Mouse (Mus musculus): ENCODE data around the gene Arl8a.

DNA sequence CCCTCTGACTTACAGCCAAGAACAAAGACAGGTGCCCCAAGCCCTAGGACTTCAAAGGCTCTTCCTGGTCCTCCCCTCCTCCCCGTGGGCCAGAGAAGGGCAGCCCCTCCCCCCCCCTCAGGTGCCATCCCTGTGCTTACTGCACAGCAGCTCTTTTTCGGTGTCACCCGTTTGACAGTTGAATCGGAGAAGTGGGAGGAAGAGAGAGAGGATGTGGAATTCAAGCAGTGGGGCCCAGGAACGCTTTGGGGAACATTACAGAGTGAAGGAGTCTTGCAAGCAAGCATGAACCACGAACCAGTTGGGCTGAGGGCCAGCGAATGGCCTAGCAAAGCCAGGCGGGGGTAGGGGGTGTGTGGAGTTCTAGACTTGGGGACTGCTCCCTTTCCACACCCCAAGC, 15.1 kb upstream of the Arl8a start:
- TF ChIP-seq POLR2A (IDR thresholded peaks at IDR 0.05; ENCODE audit: borderline replicate concordance, low read depth, low read length) (no peak), CTCF (IDR thresholded peaks at IDR 0.05; ENCODE audit: low read depth, low read length) (no peak)

Data from bone marrow macrophage, adult 2 months (primary cell).